Mouse (Mus musculus): ENCODE data around the gene Btbd3. TPM values are rescaled to one million over a fixed set of nuclear protein-coding genes. Genes with fewer than 3 reads are reported as not detected.

Gene Btbd3
- total RNA-seq, 2 experiments from 2014 or later: not detected

DNA sequence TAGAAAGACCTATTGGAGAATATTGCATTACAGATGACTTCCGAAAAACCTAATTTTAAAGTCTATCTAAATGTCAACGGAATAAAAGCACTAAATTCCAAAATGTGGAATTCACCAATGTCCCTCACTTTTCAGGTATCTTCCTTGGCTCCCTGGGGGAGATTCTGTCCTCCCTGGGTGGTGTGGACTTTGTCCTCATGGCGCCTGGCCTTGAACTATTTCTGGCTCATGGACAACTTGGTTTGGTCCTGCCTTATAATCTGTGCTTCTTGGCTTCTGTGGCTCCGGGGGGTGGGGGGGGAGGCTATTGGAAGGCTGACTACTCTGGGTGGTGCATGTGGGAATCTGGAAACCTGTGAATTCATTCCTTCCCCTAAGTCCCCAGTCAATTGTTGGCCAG, 109.0 kb downstream of the Btbd3 start:
- no peak for ATAC-seq (replicated peaks; ENCODE audit: low FRiP score, poor library complexity, severe bottlenecking)

DNA sequence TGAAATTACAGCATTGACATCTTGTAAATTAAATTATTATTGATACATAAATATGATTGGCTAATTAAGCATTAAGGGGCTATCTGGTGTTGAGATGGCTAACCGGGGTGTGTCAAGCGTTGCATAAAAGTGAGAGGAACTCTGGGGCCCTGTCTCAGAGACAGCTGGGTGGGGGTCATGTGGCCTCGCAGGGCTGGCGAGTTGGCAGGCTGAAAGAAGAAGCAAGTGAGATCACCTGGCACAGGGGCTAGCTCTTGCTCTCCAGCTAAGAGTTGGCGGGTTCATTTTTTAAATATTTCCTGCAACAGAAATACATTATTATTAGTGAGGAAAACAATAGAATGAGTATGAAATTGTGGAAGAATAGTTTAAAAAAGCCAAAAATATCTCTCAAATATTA, 118.2 kb downstream of the Btbd3 start:
- no peak for ATAC-seq (replicated peaks; ENCODE audit: low FRiP score, poor library complexity, severe bottlenecking)

DNA sequence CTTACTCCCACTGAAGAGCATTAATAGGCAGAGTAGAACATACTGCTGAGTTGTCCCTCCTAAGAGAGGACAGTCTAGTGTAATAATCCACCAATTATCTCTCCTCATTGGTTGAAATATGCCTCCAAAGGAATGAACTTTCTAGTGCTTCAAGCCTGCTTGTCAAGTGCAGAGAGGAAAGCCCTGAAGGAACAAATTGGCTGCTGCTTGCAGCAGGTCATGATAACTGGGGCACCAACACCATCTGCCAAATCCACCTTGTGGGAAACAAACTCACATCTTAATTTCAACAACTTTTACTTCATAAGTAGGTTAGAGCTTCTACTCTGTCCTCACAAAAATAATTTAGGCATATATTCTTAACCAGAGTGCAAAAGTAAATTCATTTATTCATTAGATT, 122.5 kb downstream of the Btbd3 start:
- ATAC-seq (replicated peaks; ENCODE audit: low FRiP score, poor library complexity, severe bottlenecking): no peak

DNA sequence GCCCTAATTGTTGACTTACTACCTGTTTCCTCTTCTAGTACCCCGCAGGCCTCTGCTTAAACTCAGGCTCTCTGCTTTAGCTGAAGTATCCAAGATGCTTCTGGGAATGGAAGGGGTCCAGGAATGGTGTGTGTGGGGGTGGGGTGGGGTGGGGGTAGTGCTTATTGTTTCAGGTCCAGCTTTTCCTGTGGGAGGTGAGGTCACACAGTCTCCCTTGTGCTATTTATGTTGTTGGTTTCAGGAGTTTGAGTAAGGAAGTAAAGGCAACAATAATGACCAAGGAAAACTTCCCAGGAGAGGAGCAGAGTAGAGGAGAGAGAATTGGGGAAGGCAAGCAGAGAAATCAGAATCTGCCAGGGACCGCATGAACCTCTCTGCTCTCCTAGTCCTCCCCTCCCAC, 128.4 kb downstream of the Btbd3 start:
- no peak for ATAC-seq (replicated peaks; ENCODE audit: low FRiP score, poor library complexity, severe bottlenecking)

DNA sequence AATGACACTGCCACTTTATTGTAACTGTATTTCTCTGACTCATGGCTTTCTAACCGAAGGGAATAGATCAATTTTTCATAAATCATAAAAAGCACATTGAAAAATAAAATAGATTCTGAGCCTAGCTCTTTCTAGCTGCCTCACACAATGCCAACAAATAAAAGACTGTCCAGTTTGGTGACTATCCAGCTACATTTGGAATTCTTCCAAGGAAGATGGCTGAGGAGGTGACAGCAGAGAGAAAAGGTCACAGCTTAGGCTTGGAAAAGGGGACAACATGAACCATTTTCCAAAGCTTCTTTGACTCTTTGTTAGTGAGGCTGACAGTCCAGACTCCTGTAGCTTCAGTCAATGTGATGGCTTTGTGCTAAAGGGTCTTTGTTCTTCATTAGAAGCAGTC, 132.2 kb downstream of the Btbd3 start:
- ATAC-seq (replicated peaks; ENCODE audit: low FRiP score, poor library complexity, severe bottlenecking): no peak

DNA sequence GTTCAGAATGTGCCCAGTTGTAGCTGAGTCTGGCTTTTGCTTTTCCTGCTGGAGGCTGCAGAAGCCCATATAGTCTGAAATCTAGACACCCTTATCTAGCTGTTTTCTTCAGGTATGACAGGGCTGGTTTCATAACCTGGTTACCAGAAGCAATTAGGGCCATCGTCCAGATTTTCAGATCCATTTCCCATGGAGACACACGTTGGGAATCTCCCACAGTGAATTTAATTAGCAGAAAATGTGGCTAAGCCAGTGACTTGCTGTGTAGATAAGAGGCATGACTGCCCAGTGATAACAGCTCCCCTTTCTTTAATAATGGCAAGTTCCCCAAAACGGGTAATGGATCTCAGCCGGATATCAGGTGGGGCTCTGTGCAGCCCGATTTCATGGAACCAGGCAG, 146.7 kb downstream of the Btbd3 start:
- no peak for ATAC-seq (replicated peaks; ENCODE audit: low FRiP score, poor library complexity, severe bottlenecking)

DNA sequence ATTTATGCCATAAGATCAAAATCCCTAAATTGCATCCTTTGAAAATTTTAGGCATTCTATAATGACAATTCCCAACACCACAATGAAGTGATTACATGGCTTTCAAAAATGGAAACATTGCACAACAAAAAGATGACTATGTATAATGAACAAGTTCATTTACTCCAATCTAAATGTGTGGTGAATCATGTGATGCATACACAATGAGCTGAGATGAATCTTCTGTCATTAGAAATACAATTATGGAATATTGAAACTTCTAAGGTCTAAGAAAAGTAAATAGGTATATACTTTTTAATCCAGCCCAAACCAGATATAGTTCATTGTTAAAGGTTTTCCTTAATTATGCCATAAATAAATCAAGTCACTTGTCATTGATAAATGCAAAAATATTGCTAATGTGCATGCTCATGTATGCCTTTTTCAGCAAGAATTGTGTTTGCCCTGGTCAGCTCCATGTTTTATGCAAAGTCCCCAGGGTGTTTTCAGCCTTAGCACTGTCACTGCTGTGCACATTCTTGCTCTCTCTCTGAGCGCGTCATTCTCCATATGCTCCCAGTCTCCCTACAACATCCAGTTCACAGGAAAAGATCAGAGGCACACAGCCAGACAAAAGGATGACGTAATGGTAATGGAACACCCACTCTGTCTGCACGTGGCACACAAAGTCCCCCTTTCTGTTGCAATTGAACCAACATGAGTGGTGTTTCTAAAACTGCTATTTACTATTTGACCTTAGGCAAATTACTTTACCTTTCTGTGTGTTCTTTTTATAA, 149.6 kb downstream of the Btbd3 start:
- no peak for ATAC-seq (replicated peaks; ENCODE audit: low FRiP score, poor library complexity, severe bottlenecking)

DNA sequence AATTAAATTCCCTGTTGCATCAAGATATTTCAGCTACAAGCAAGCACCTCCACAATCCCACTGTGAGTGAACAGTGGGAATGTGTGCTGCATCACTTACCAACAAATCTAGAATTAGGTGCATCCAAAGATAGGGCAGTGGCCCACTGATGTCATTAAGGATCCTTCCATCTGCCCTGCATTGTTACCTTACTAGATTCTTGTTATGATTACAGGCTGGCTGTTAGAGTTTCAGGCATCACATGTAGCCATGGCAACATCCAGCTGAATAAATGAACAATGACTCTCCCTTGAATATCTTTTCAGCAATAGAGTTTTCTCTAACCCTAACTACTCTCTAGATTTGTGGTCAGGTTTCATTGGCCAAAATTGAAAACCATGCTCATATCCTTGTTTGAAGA, 150.3 kb downstream of the Btbd3 start:
- ATAC-seq (replicated peaks; ENCODE audit: low FRiP score, poor library complexity, severe bottlenecking): no peak

DNA sequence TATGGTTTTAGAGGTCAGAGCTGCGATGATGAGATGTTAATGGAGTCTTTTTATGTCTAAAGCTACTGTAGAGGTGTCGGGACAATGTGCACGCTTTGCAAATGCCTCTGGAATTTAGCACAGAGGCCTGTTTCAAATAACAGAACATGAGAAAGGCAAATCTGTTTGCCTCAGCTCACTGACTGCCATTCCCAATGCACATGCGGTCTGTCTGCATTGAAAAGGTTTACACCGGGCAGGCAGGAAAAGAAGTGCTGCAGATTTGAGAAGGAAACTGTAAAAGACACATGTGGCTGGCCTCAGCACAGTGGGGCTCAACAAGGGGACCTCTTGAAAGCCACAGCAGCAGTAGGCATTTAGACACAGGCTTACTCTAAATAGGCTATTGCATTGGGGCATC, 156.2 kb downstream of the Btbd3 start:
- ATAC-seq (replicated peaks; ENCODE audit: low FRiP score, poor library complexity, severe bottlenecking): no peak

DNA sequence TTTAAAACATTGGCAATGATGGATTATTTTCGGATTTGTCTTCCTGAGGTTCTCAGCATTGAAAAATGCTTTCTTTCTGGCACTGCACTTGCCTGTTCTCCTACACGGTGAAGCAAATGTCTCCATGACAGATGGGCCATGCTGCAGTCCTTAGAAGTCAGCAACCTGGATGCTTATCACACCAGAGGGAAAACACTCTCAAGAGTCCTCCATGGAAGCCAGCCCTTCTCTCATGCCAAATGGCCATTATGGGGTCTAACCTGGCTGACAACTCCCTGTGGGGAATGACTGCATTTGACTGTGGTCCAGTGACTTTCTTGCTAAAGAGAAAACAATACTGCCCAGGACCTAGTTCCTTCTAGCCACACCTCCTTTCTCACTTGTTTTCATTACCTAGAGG, 166.0 kb downstream of the Btbd3 start:
- ATAC-seq (replicated peaks; ENCODE audit: low FRiP score, poor library complexity, severe bottlenecking): no peak

DNA sequence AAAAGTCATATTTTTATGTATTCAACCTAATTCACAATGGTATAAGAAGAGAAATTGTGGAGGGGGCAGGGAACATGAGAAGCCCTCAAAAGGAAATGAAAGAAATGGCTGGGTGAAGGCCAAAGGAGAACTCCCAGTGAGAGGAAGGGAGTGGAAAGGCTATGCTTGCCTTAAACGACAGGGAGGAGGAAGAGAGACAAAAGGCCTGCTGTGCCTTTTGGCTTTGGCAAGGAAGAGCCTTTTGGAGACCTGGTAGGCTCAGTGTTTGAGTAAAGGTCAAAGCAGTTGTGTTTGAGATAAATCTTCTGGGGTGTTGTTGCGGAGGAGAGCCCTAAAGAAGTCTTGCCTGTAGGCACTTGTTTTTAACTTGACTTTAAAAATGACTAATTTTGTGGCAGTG, 175.6 kb downstream of the Btbd3 start:
- ATAC-seq (replicated peaks; ENCODE audit: low FRiP score, poor library complexity, severe bottlenecking): no peak

DNA sequence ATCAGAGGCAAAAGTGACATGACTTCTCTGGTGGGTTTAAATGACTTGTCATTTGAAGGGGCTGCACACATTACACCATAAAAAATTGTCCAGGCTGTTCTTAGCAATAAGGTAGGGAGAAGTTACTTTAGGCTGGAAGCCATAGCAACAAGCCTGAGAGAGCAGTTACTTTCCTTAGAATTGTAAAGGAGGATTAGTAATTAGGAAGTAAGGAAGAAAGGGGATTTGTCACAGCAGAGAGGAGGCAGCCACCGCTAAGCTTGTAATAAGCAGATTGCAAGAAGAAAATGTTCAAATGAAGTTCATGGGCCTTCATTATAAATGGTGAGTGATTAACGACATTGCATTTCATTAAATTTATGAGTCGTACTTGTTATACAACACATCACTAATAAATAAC, 190.1 kb downstream of the Btbd3 start:
- no peak for ATAC-seq (replicated peaks; ENCODE audit: low FRiP score, poor library complexity, severe bottlenecking)

DNA sequence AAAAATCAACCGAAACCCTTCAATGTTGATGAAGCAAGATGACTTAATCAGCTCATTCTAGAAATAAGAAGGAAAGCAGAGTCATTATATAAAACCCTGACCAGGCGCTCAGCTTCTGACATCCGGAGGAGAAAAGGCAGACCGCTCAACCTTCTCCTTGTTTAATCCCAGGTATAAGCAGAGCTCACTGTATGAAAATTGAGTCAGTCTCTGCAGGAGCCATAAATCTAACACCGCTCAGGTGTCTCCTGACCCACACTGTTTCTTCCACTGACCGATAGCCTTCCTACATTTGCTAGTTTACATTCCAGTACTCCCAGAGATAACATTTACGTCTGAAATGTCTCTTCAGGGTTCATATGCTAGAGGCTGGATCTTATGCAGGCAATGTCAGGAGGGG, 190.6 kb downstream of the Btbd3 start:
- no peak for ATAC-seq (replicated peaks; ENCODE audit: low FRiP score, poor library complexity, severe bottlenecking)

DNA sequence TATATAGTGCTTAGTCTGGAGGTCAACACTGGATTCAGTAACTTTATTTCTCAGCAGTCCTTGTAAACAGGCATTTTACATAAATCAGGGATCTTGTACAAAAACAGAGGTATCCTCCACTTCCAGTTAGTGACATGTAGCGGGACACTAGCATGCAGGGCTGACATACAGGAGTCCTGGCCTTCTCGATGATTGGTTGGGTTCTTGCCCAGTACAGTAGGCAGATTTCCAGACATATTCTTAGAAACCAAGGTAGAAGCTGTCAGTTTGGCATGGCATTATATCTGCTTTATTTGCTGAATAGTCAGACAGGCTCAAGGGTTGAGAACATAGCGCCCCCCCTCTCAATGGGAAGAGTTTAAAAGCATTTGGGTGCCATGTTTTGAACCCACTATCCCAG, 191.3 kb downstream of the Btbd3 start:
- no peak for ATAC-seq (replicated peaks; ENCODE audit: low FRiP score, poor library complexity, severe bottlenecking)

DNA sequence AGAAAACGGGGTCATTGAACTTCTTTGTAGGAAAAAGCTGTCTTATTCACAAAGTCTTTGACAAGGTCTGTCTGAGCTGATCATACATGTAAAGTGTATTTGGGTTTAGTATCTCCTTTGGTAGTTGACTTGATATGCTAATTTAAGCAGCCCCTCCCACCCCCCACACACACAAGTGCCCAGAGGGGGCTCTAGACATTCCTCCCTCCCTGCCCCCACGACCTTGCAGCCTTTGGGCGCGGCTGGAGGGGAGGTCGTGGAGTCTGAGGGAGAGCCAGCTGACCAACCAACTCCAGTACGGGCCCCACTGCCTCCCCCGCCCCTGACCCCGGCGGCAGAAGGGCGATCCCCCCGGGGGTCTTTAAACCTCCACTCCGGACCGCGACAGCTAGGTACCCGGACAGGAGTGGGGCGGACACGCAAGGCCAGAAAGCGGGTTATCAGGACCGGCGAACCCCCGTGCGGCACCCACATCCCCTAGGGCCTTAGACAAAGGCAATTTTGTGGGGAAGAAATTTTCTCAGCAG, 211.7 kb downstream of the Btbd3 start:
- ATAC-seq (replicated peaks; ENCODE audit: low FRiP score, poor library complexity, severe bottlenecking): no peak

DNA sequence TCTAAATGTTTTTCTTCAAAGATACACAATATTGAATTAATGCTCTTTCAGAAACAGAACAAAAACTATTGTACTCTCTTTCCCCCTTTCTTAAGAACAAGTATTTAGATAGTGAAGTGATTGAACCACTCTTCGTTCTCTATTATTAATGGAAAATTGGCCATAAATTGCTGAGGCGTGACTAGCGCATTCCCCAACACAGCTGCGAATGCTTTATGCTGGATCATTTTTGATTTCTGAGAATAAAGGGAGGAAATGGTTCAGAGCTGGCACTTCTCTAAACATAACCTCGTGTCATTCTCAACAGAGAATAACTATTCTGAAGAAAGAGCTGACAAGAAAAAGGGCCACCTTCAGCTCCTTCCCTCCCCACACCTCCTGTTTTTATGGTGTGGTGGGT, 217.0 kb downstream of the Btbd3 start:
- ATAC-seq (replicated peaks; ENCODE audit: low FRiP score, poor library complexity, severe bottlenecking): no peak

DNA sequence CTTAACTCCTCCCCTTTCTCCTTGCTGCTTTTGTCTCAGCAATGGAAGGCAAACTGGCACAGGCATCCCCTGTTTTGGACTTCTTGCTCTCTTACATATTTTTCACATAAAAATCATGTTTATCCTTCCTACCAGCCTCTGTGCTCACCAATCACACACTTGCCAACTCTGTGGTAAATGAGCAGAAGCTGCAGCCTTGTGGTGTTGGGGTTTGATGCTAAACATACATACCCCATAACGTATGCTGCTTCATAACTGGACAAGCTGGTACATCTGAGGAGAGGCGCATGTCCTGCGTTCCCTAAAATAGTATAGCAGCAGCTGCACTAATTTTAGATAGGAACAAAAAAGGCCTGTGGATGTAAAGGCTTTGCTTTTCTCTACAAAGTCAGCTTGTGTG, 220.1 kb downstream of the Btbd3 start:
- no peak for ATAC-seq (replicated peaks; ENCODE audit: low FRiP score, poor library complexity, severe bottlenecking)

DNA sequence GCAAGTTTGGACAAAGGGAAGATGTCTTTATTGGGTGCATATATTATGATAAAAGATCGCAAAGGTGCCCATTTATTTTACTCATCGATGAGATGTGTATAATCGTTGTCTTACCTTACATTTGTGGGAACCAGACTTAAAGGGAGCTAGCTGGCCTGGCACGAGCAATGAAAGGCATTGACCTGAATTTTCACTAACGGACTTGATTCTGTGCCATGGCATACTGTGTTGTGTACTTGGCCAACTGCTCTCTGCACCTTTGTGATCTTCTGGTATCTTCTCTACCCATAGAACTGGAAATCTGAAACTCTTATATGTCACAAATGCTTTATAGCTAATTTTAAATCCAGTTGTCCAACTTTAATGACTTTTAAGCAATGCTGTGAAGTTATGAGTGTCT, 220.9 kb downstream of the Btbd3 start:
- no peak for ATAC-seq (replicated peaks; ENCODE audit: low FRiP score, poor library complexity, severe bottlenecking)

DNA sequence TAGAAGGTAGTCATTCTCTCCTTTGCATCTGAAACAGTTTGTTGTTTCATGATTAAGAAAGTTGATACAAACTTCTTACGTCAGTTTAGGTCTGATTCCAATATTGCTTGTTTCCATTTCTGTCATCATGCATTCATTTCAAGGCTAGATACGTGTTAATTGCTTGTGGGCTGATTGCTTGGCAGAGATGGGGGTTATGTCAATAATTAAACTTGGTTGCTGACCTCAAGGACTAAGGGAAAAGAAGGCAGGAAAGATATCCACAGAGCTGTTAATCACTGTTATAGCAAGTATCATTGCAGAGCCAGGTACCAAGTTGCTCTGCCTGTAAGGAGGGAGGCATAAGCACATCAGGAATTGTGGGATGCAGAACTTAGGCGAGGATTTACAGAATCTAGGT, 226.2 kb downstream of the Btbd3 start:
- ATAC-seq (replicated peaks; ENCODE audit: low FRiP score, poor library complexity, severe bottlenecking): no peak

DNA sequence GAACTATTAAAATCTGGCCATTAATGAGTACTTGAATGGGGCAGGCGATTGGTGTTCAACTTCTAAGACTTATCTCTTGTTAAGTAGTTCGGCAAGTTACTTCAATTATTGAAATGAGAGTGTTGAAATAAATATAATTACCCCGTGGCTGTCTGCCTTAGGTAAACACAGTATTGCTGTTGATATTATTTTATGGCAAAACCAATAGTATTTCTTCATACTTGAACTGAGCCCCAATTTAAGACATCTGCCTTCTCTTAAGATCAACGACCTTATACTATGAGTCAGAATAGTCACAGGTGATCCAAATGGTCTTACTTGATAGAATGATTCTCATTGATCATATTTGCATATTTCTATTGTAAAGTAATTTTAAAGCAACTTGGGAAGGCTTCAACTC, 228.5 kb downstream of the Btbd3 start:
- no peak for ATAC-seq (replicated peaks; ENCODE audit: low FRiP score, poor library complexity, severe bottlenecking)

DNA sequence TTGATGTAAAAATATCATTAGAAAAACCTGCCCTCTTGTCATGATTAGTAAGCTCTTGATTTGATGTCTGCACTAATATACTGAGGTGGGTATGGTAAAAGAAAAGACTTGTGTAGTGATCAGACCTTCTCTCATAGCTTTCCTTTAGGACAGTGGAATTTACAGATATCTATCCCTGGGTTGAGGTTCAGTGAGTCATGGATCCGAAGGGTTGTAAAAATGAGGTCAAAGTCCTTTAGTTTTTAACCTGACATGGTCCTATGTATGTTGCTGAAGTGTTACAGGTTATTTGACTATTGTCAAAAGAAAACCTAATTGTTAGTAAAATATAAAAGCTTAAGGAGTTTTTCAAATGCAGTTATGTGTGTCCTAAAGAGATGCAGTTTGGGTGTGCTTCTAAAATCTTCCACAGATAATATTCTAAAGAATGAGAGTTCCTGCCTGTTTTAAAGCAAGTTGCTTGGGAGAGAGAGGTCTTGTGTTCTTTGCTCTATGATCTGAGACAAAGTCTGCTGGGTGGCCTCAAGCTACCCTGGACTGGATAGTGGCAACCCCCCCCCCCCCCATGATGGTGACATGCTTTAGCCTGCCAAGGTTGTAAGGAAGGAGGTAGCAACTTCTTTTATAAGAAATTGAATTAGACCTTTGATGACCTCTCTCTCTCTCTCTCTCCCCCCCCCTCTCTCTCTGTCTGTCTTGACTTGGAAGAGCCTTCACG, 234.5 kb downstream of the Btbd3 start:
- ATAC-seq (replicated peaks; ENCODE audit: low FRiP score, poor library complexity, severe bottlenecking): no peak

Measured in erythroid progenitor cell, adult 5-6 weeks (primary cell).